Mouse (Mus musculus) hindbrain, embryonic 13.5 days (tissue): ENCODE measurements around the gene Aif1. TPM values are rescaled to one million over a fixed set of nuclear protein-coding genes. Genes with fewer than 3 reads are reported as not detected.

Experiments
- ATAC-seq: fragments of 200-750 bp; cut with Nextera tagmentation; 2 replicates; pipeline ENCODE4 v1.8.0; 2017; ENCODE audit warnings: moderate TSS enrichment; ENCODE audit not compliant: low FRiP score
- H3K27ac ChIP-seq: fragments of 300-500 bp; sonication (generic); 2 replicates; pipeline ENCODE4 v1.5.1; 2015; ENCODE audit warnings: inconsistent platforms, mild to moderate bottlenecking, moderate library complexity
- H3K27me3 ChIP-seq: fragments of 300-500 bp; sonication (generic); 2 replicates; pipeline ENCODE4 v1.6.1; 2015; ENCODE audit warnings: mild to moderate bottlenecking, inconsistent platforms
- H3K36me3 ChIP-seq: fragments of 300-500 bp; sonication (generic); 2 replicates; pipeline ENCODE4 v1.6.1; 2015; ENCODE audit warnings: mild to moderate bottlenecking, inconsistent platforms
- H3K4me1 ChIP-seq: fragments of 300-500 bp; sonication (generic); replicated peaks from 2 replicates; pipeline ENCODE4 v1.6.1; 2015; ENCODE audit warnings: inconsistent platforms
- H3K4me2 ChIP-seq: fragments of 300-500 bp; sonication (generic); 2 replicates; pipeline ENCODE4 v1.6.1; 2015; ENCODE audit warnings: inconsistent platforms, mild to moderate bottlenecking, moderate library complexity
- H3K4me3 ChIP-seq: fragments of 300-500 bp; sonication (generic); 2 replicates; pipeline ENCODE4 v1.5.1; 2015; ENCODE audit warnings: mild to moderate bottlenecking, inconsistent platforms
- H3K9ac ChIP-seq: fragments of 300-500 bp; sonication (generic); 2 replicates; pipeline ENCODE4 v1.6.1; 2015; ENCODE audit warnings: mild to moderate bottlenecking, inconsistent platforms
- H3K9me3 ChIP-seq: fragments of 300-500 bp; sonication (generic); 2 replicates; pipeline ENCODE4 v1.6.1; 2016; ENCODE audit warnings: inconsistent platforms
- WGBS: fragments of 180-500 bp; shearing (Covaris S2); methylation state at CpG from one replicate; pipeline ENCODE4 v1.1.7; 2015; 5-methylcytosine and 5-hydroxymethylcytosine counted together
- polyA plus RNA-seq: library from polyadenylated mRNA; unstranded; fragments of >200 nt; fragmentation: Nextera tagmentation; extraction: Ambion mirVana; gene quantifications from 2 replicates; pipeline ENCODE4 v1.2.1, GENCODE M21; 2015

Gene Aif1
- polyA plus RNA-seq, 1 experiment from 2014 or later, result 11.6 TPM

DNA sequence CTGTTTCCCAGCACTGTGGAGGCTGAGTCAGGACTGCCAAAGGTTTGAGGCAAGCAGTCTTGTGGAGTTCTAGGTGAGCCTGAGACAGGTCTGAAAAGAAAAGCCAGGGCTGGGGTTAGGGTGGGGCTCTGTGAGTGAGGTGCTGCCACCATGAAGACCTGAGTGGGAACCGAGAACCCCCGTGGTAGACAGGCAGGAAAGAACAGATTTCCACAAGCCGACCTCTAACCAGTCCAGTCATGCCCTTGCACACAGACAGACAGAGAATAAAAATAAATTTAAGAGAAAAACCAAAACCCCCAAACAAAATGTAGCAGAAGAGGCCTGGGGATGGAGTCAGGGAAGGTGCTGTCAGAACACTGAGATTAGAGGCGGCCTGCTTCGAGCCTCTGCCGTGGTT, 486 bp downstream of the Aif1 start:
- no peaks in the 10 kb centered on the region for H3K27me3 ChIP-seq
- no peak overlapping the region for H3K27ac ChIP-seq
- no peaks in the 10 kb centered on the region for H3K9me3 ChIP-seq
- H3K4me2 ChIP-seq, result no peak overlapping the region
- H3K36me3 ChIP-seq, result no peaks in the 10 kb centered on the region
- no peak overlapping the region for H3K4me3 ChIP-seq
- H3K4me1 ChIP-seq, result no peaks in the 10 kb centered on the region
- no peak for ATAC-seq
- WGBS, result 77% methylated on average over 6 of the region's 6 CpGs
- H3K9ac ChIP-seq, result no peak overlapping the region

DNA sequence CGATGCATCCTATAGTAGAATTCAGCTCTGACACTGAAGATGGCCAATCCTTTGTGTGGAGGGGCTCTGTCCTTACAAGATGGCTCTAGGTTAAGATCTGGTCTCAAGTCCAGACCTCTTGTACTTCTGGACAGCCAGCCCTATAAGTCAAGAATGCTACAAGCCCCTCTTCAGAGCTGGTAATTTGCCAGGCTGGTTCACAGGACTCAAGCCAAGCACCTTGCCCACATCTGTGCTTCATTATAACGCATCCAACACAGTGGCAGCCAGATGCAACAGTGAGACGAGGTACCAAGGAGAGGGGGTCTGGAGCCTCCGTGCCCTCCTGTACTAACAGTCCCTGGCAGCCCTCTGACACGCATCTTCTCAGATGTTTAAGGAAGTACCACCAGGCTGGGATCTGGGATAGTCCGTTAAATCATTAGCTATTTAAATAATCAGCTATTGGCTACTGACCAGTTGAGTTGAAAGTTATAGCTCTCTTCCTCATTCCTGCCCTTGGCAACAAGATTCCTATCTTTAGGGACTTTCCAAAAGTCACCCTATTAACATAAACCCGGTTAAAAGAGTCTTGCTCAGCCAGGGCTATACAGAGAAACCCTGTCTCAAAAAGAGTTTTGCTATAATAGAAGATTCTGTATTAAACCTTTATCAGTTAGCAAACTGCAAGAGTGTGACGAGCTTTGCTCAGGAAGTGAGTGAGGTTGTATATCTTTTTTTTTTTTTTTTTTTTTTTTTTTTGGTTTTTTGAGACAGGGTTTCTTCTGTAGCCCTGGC, 1.5 kb downstream of the Aif1 start:
- Histone ChIP-seq H3K9ac (no peak overlapping the region; the same call in 1 of the 2 replicates), H3K36me3 (no peaks in the 10 kb centered on the region), H3K4me3 (no peak overlapping the region), H3K27me3 (no peaks in the 10 kb centered on the region), H3K9me3 (no peaks in the 10 kb centered on the region), H3K27ac (no peak overlapping the region), H3K4me2 (no peak overlapping the region), H3K4me1 (no peaks in the 10 kb centered on the region)
- WGBS, result 75% methylated on average over 8 of the region's 8 CpGs
- ATAC-seq, result no peak

DNA sequence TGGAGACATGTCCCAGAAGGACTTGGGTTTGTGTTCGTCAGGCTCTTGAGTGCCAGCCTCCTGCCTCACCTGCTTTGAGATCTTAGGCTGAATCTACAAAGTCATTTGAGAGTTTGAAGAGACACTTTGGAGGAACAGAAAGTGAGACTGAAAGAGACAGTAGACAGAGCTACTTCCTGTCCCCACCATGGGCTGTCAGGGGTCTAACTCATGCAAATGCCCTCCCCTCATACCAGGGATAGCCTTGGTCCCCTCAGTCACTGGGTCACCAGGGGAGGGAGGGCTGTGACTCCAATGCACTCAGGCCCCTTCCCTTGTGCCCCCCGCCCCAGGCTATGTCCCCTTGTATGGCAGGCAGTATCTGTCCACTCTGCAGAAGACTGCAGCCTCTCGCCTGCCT, 2.5 kb downstream of the Aif1 start:
- Histone ChIP-seq H3K36me3 (no peaks in the 10 kb centered on the region), H3K9ac (0 out of 2 replicates have a peak overlapping the region, but pooled peaks have one; percentile 19), H3K27ac (no peak overlapping the region), H3K9me3 (no peaks in the 10 kb centered on the region), H3K27me3 (no peaks in the 10 kb centered on the region), H3K4me2 (no peak overlapping the region), H3K4me1 (no peaks in the 10 kb centered on the region), H3K4me3 (no peak overlapping the region)
- WGBS, result 77% methylated on average over 3 of the region's 3 CpGs
- ATAC-seq, result no peak

DNA sequence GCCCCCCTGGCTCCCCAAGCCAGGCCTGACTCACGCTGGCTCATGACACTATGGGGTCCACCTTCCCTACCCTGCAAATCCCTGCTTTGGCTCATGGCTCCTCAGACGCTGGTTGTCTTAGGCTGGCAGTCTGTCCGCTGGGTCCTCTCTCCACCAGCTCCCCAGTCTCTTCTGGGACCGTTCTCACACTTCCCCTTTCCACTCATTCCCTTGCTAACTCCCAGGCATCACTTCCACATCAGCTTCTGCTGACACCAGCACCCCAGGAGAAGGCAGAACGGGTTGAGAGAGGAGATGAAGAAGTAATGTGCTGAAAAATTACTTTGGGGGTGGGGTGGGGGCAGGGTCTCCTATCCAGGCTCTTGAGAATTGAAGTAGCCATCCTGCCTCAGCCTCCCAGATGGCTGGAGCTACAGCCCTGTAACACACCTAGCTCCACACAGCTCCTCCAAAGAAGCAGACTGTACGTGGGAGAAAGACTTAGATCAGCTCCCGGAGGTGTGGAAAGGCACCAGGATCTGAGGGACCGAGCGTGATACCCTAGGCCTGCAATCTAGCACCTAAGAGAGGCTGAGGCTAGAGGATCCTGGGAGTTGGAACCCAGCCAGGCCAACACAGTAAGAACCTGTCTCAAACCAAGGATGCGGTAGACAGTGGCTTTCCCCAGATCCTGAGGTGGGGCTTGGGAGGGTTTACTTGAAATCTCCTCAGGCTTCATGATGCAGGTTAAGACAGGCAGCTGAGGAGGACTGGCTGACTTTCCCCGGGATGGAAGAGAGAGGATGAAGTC, 3.2 kb downstream of the Aif1 start:
- no peak for ATAC-seq
- Histone ChIP-seq H3K9me3 (no peaks in the 10 kb centered on the region), H3K36me3 (no peaks in the 10 kb centered on the region), H3K4me3 (no peak overlapping the region), H3K27me3 (no peaks in the 10 kb centered on the region), H3K4me1 (no peaks in the 10 kb centered on the region), H3K27ac (no peak overlapping the region; the same call in 1 of the 2 replicates), H3K9ac (peak overlapping the region; percentile 19; the same call in 1 of the 2 replicates), H3K4me2 (no peak overlapping the region)
- 79% methylated on average over 11 of the region's 11 CpGs for WGBS

DNA sequence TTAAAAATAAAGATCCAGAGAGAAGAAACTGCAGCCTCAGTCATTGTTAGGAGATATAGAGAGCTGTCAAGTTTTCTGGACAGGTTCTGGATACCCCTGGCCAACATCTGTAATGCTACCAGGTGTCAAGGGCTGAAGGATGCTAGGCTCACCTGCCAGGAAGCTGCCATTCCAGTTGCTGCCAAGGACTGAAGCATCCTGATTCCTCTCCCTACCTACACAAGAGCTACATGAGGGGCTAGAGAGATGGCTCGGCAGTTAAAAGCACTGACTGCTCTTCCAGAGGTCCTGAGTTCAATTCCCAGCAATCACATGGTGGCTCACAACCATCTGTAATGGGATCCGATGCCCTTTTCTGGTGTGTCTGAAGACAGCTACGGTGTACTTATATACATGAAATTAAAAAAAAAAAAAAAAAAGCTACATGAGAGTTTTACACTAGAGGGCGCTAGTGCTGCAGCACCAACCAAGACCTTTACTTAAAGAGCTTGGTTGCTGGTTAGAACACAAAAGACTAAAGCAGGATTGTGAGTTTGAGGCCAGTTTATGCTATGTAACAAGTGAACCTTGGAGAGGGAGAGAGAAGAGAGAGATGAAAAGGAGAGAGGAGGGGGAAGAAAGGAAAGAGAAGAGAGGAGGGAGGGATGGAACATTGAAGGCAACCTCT, 7.2 kb downstream of the Aif1 start:
- Histone ChIP-seq H3K9me3 (no peaks in the 10 kb centered on the region), H3K9ac (no peak overlapping the region), H3K36me3 (no peaks in the 10 kb centered on the region), H3K4me3 (no peak overlapping the region), H3K27me3 (no peaks in the 10 kb centered on the region), H3K4me2 (no peak overlapping the region), H3K27ac (peak overlapping the region; percentile 48; the same call in 1 of the 2 replicates), H3K4me1 (peaks cover 14% of the 10 kb centered on the region)
- 23% methylated on average over 4 of the region's 4 CpGs for WGBS
- no peak for ATAC-seq

DNA sequence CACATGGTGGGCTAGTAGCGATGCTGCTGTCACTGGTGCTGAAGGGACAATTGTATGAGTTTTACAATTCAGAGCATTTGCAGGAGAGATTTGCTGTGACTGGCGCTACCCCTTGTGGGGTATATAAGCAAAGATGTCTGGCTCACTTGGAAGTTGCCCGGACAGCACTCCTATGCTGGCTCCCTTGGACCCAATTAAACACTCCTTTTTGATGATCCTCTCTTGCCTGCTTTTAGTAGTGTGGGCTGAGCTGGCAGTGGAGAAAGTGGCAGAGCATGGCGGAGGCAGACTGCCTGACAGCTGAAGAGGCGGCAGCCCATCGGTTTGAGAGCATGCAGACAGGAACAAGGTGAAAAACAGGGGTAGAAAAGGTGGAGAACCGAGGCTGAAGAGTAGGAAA, 8.1 kb downstream of the Aif1 start:
- no peak overlapping the region for H3K4me3 ChIP-seq
- H3K9me3 ChIP-seq, result no peaks in the 10 kb centered on the region
- no peaks in the 10 kb centered on the region for H3K36me3 ChIP-seq
- peaks cover 23% of the 10 kb centered on the region for H3K4me1 ChIP-seq
- no peak for ATAC-seq
- 90% methylated on average over 7 of the region's 7 CpGs for WGBS
- H3K27me3 ChIP-seq, result no peaks in the 10 kb centered on the region
- no peak overlapping the region for H3K4me2 ChIP-seq
- no peak overlapping the region; the same call in 1 of the 2 replicates for H3K9ac ChIP-seq
- H3K27ac ChIP-seq, result no peak overlapping the region

DNA sequence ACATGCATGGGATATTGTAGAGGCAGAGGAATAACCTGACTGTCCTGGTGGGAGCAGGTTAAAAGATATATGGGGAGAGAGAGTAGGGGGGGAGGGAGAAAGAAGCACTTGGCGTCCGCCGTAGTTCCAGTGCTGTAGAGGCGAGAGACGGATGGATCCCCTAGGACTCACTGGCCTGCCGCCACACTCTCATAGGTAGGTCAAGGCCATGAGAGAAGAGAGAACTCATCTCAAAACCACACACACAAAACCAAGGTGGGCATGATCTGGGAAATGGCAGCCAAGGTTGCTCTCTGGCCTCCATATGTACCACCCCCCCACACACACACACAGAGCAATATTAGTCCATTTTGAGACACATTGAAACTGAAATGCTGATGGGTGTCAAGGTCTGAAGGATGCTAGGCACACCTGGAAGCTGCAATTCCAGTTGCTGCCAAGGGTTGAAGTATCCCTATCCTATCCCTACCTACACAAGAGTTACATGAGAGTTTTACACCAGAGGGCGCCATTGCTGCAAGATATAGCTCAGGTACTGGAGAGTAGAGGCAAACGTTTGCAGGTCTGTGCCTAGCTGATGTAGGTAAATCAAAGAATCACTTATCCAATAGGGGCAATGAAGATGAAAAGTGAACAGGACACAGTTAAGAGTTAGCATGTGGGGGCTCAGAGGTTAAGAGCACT, 9.4 kb downstream of the Aif1 start:
- 68% methylated on average over 8 of the region's 8 CpGs for WGBS
- H3K27ac ChIP-seq, result peak overlapping the region; percentile 98
- H3K9ac ChIP-seq, result peak overlapping the region; percentile 68
- peaks cover 36% of the 10 kb centered on the region for H3K4me1 ChIP-seq
- H3K4me3 ChIP-seq, result peak overlapping the region; percentile 100
- peak overlapping the region; percentile 65 for H3K4me2 ChIP-seq
- peaks cover 7% of the 10 kb centered on the region for H3K36me3 ChIP-seq
- H3K9me3 ChIP-seq, result no peaks in the 10 kb centered on the region
- no peak for ATAC-seq
- no peaks in the 10 kb centered on the region for H3K27me3 ChIP-seq

DNA sequence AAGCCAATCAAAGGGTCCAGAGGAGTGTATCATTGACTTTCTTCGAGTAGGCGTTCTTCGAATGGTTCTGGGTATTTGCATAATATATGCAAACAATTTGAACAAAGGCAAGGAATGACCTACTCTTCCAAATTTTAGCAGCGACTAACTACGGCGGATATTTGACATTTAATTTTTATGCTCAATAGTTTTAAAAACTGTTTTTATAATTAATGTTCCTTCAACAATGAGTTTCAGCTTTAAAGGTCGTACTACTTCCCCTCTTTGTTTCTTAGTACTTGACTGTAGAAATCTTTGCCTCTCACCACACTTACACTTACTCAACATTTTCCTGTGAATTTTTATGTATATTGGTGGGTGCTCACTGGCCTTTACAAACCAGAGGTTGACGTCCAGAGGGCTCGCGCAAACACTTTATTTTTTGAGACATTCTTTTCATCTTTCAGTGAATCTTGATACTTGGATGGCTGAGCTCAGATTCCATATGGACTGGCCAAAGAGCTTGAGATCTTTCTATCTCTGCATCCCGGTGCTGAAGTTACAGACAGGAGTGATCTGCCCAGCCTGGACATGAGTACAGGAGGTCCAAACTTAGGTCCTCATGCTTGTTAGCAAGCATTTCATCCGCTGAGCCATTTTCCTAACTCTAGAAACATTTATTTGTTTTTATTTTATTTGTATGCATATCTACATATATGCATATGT, 10.3 kb downstream of the Aif1 start:
- Histone ChIP-seq H3K36me3 (peaks cover 16% of the 10 kb centered on the region), H3K4me2 (peak overlapping the region; percentile 65), H3K27me3 (no peaks in the 10 kb centered on the region), H3K27ac (peak overlapping the region; percentile 98), H3K9ac (peak overlapping the region; percentile 68), H3K9me3 (no peaks in the 10 kb centered on the region), H3K4me1 (peaks cover 43% of the 10 kb centered on the region), H3K4me3 (peak overlapping the region; percentile 100)
- WGBS, result 23% methylated on average over 12 of the region's 12 CpGs
- ATAC-seq, result no peak; the same call in 1 of the 2 replicates

DNA sequence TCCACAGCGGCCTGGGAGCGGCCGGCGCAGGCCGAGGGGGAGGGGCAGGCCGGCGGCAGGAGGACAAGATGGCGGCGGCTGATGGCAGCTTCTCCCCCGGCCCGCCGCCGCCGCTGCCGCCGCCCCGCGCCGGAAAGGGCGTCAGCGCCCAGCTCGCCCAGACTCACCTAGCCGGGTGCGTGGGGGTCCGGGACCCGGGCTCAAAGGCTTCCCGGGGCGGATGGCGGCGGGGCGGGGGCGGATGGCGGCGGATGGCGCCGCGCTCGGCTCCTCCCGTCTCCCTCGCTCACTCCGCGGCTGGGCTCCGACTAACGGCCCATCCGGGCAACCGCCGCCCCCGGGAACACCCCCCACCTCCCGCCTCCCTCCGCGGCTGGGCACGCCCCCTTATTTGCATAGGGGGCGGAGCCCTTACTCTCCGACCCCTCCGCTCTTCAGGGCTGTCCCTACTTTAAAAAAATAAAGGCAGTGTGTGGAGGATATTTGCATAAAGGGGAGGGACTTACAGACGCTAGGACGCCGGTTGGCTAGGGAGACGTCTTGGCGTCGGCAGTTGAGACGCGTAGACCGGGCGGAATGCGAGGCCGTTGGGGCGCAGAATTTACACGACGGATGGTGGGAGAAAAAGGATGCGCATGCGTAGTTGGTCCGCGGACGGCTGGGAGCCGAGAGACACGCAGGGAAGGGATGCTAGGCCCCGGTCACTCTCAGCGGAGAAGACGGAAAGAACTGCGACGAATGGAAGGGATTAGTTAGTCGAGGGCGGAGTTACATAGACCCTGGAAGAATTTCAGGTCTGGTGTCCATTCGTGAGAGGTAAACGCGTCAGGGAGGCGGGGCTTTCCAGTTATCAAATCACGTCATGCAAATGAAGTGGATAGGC, 11.1 kb downstream of the Aif1 start, which contains the start of gene Prrc2a:
Prrc2a (minus strand) TSS at position 330 of the 883 bp plus-strand sequence.
- under 1% methylated on average over 46 of the region's 89 CpGs for WGBS

DNA sequence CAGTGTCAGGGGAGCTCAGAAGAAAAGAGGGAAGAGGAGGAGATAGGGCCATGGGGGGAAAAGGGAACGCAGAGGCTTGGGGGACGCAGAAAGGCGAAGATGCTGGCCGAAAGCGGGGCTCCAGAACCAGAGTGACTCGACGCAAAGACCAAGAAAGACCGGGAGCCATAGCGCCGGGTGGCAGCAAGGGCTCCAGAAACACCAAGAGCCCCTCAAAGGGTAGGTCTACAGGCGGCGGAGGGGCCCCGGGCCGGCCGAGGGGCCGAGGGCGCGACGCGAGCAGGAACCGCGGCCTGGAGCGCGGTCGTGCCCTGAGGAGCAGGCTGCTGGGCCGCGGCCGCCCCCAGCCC, 11.7 kb downstream of the Aif1 start:
- Histone ChIP-seq H3K27me3 (no peaks in the 10 kb centered on the region), H3K36me3 (peaks cover 30% of the 10 kb centered on the region), H3K9ac (peak overlapping the region; percentile 100), H3K4me2 (peak overlapping the region; percentile 86), H3K4me1 (peaks cover 43% of the 10 kb centered on the region), H3K27ac (peak overlapping the region; percentile 98), H3K9me3 (no peaks in the 10 kb centered on the region), H3K4me3 (peak overlapping the region; percentile 100)
- WGBS, result 0% methylated on average over 28 of the region's 28 CpGs
- ATAC-seq, result no peak

More for the DNA sequence above, 11.1 kb downstream of the Aif1 start, which contains the start of gene Prrc2a:
- Histone ChIP-seq H3K4me1 (peaks cover 43% of the 10 kb centered on the region), H3K27ac (peak within 1 kb of the TSS; percentile 98), H3K4me3 (peak within 1 kb of the TSS; percentile 100), H3K36me3 (peaks cover 24% of the 10 kb centered on the region), H3K27me3 (no peaks in the 10 kb centered on the region), H3K9me3 (no peaks in the 10 kb centered on the region), H3K4me2 (peak within 1 kb of the TSS; percentile 86), H3K9ac (peak within 1 kb of the TSS; percentile 100)
- peak; percentile 95 for ATAC-seq
